Mouse (Mus musculus) embryonic fibroblast, embryonic 13.5 days (primary cell): ENCODE data around the gene Dhh.

ENCODE experiments used
- CTCF ChIP-seq: IDR thresholded peaks from 2 replicates; pipeline ENCODE4 v1.5.1; 2011; ENCODE audit warnings: mild to moderate bottlenecking, control low read depth, low read length, moderate library complexity, borderline replicate concordance; ENCODE audit not compliant: insufficient read depth
- POLR2A ChIP-seq: IDR thresholded peaks from 2 replicates; pipeline ENCODE4 v1.6.1; 2011; ENCODE audit warnings: low read depth, mild to moderate bottlenecking, control low read depth, low read length, moderate library complexity

DNA sequence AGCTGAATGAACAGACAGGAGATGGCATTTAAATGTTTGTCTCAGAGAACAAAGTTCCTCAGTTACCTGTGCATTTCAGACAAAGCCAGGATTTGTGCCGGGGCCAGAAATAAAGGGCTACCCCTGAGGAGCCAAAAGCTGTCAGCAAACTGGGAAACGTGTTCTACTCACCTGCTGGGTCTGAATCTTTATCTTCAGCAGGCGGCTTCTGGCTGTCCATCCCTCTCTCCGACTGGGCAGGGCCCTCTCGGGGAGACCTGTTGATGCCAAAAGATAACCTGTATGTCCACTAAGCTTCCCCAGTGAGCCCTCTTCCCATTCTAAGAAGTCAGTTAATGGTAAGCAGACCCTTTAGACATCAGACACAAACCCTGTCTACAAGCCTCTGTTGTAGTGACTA, 31.8 kb downstream of the Dhh start:
- TF ChIP-seq POLR2A: no peak
- no peak for TF ChIP-seq CTCF
